Mouse (Mus musculus) liver, adult 2 months (tissue): ENCODE measurements around the gene Tgm2. TPM values are rescaled to one million over a fixed set of nuclear protein-coding genes. Genes with fewer than 3 reads are reported as not detected.

Experiments
- DNase-seq: peaks from one replicate; pipeline ENCODE4 v3.0.0-alpha.2; 2011; ENCODE audit warnings: low read depth, low spot score; ENCODE audit errors: extremely low read depth
- H3K27ac ChIP-seq: fragments of 200-500 bp; replicated peaks from 2 replicates; pipeline ENCODE4 v1.5.1; 2012; ENCODE audit warnings: low read depth, mild to moderate bottlenecking, control low read depth, inconsistent platforms, low read length; ENCODE audit not compliant: insufficient read depth
- H3K27me3 ChIP-seq: fragments of 200-500 bp; 2 replicates; pipeline ENCODE4 v1.6.1; 2012; ENCODE audit warnings: mild to moderate bottlenecking, moderate library complexity, low read length, inconsistent platforms; ENCODE audit not compliant: control insufficient read depth, insufficient read depth
- H3K36me3 ChIP-seq: fragments of 200-500 bp; 2 replicates; pipeline ENCODE4 v1.6.1; 2012; ENCODE audit warnings: low read length, inconsistent platforms; ENCODE audit not compliant: control insufficient read depth, insufficient read depth
- H3K4me1 ChIP-seq: fragments of 200-500 bp; 2 replicates; pipeline ENCODE4 v1.6.1; 2011; ENCODE audit warnings: low read length; ENCODE audit not compliant: control insufficient read depth, insufficient read depth
- H3K4me3 ChIP-seq: fragments of 200-500 bp; 2 replicates; pipeline ENCODE4 v1.5.1; 2011; ENCODE audit warnings: low read depth, mild to moderate bottlenecking, control low read depth, low read length, moderate library complexity; ENCODE audit not compliant: insufficient read depth
- H3K79me2 ChIP-seq: fragments of 200-500 bp; 2 replicates; pipeline ENCODE4 v1.6.1; 2012; ENCODE audit warnings: inconsistent platforms, mild to moderate bottlenecking, low read length, moderate library complexity; ENCODE audit not compliant: control insufficient read depth, insufficient read depth
- H3K9ac ChIP-seq: fragments of 200-500 bp; 2 replicates; pipeline ENCODE4 v1.6.1; 2012; ENCODE audit warnings: low read depth, mild to moderate bottlenecking, control low read depth, inconsistent platforms, low read length
- CTCF ChIP-seq: fragments of 200-500 bp; IDR thresholded peaks from 2 replicates; pipeline ENCODE4 v1.5.1; 2011; ENCODE audit warnings: low read depth, low read length, control low read depth
- POLR2A ChIP-seq: fragments of 200-500 bp; IDR thresholded peaks from 2 replicates; pipeline ENCODE4 v1.6.1; 2011; ENCODE audit warnings: low read length, control low read depth; ENCODE audit not compliant: insufficient read depth; ENCODE audit errors: extremely low read depth
- WGBS: fragments of 180-500 bp; shearing (Covaris S2); methylation state at CpG from one replicate; pipeline ENCODE4 v1.1.7; 2018; 5-methylcytosine and 5-hydroxymethylcytosine counted together
- polyA plus RNA-seq: library from polyadenylated mRNA; depleted of rRNA; stranded (reverse); fragments of >200 nt; gene quantifications from 2 replicates; pipeline ENCODE4 v1.2.3, GENCODE M21; 2012
- total RNA-seq: library from RNA; depleted of rRNA; stranded (reverse); fragments of >200 nt; gene quantifications from 2 replicates; pipeline ENCODE4 v1.2.3, GENCODE M21; 2014

Gene Tgm2
- total and polyA plus RNA-seq, 2 experiments = 68.3 to 91.7 TPM

DNA sequence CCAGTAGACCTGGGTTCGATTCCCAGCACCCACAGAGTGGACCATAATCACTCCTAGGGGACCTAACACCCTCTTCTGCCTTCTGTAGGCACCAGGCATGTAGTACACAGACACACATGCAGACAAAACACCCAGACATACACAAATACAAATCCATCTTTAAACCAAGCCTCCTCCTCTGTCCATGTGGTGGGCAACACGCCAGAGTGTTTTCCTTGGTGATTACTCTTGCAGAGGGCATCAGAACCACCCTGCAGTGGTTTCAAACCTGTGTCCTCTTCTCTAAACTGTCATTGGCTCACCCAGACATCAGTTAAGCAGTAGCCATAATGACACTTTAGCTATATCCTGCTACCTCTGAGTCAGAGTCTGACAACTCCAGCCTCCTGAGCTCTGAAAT is 24.2 kb upstream of the Tgm2 start:
- WGBS = 97% methylated on average over 2 of the region's 2 CpGs
- H3K79me2 ChIP-seq = no peaks in the 10 kb centered on the region
- TF ChIP-seq CTCF = no peak
- no peak for TF ChIP-seq POLR2A
- peaks cover 14% of the 10 kb centered on the region for H3K4me1 ChIP-seq
- H3K9ac ChIP-seq = no peak overlapping the region
- H3K27me3 ChIP-seq = no peaks in the 10 kb centered on the region
- DNase-seq = no peak
- no peak overlapping the region for H3K27ac ChIP-seq
- no peaks in the 10 kb centered on the region for H3K36me3 ChIP-seq
- no peak overlapping the region for H3K4me3 ChIP-seq

DNA sequence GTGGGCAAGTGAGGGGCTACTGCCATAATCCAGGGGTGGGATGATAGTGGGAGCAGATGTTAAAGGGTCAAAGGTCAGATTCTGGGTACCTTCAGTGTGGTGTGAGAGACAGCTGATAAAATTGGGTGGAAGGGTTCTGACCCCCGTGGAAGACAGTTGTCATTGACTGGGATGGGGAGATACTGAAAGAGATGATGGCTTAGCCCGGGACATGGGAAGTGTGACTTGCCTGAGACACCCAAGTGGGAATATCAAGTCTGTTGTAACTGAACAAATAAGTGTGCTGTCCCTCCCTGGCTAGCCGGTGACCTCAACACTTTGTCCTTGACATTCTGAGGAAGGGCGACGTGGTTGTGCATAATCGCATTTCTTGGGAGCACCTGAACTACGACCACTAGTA is 23.5 kb upstream of the Tgm2 start:
- Histone ChIP-seq H3K79me2 (no peaks in the 10 kb centered on the region), H3K27me3 (no peaks in the 10 kb centered on the region), H3K27ac (no peak overlapping the region), H3K9ac (no peak overlapping the region), H3K4me3 (no peak overlapping the region), H3K36me3 (no peaks in the 10 kb centered on the region), H3K4me1 (peaks cover 8% of the 10 kb centered on the region)
- DNase-seq = no peak
- WGBS = 69% methylated on average over 7 of the region's 7 CpGs
- TF ChIP-seq CTCF (no peak), POLR2A (no peak)

DNA sequence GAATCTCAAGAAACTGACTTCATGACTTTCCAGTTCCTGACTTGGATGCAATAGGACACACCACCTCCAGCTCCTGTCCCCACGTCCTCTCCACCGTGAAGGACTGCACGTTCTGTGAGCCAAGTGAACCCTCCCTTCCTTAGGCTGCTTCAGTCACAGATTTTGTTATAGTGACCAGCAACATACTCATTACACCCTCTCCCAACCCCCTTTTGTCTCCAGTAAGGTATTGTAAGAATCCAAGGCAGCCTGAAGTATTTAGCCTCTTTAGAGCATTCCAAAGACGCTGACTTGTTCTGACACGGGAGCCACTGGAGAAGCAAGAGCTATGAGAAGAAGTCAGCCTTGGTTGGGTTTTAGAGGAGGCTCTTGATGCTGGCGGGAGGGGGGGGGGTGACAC is 23.1 kb upstream of the Tgm2 start:
- TF ChIP-seq POLR2A = no peak
- TF ChIP-seq CTCF = no peak
- Histone ChIP-seq H3K9ac (no peak overlapping the region), H3K79me2 (no peaks in the 10 kb centered on the region), H3K27ac (no peak overlapping the region), H3K36me3 (no peaks in the 10 kb centered on the region), H3K4me3 (no peak overlapping the region), H3K4me1 (peaks cover 5% of the 10 kb centered on the region; the same call in 1 of the 2 replicates), H3K27me3 (no peaks in the 10 kb centered on the region)
- no peak for DNase-seq
- 81% methylated on average over 6 of the region's 6 CpGs for WGBS

DNA sequence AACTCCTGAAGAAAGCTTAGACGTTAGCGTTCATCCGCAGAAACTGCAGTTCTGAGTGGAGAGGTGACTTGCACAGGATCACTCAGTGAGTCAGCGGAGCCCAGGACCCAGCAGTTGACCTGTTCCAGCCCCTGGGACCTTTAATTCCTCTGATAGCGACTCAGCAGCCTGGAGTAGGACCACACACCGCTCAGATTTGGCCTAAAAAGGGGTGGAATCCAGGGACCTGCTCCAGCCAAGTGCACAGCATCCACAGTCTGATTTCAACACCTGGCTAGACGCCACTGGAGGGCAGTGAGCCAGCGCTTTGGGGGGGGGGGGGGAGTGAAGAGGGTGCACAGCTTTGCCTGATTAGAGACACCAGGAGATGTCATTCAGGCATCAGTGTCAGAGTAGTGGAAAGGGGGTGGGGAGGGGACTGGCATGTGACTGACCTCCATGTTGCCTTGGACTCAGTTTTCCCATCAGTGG is 22.5 kb upstream of the Tgm2 start:
- H3K9ac ChIP-seq = no peak overlapping the region
- H3K79me2 ChIP-seq = no peaks in the 10 kb centered on the region
- no peak overlapping the region for H3K4me3 ChIP-seq
- H3K36me3 ChIP-seq = no peaks in the 10 kb centered on the region
- H3K27ac ChIP-seq = no peak overlapping the region
- WGBS = 35% methylated on average over 8 of the region's 8 CpGs
- TF ChIP-seq POLR2A (no peak), CTCF (no peak)
- no peak for DNase-seq
- H3K4me1 ChIP-seq = peaks cover 5% of the 10 kb centered on the region; the same call in 1 of the 2 replicates
- H3K27me3 ChIP-seq = no peaks in the 10 kb centered on the region

DNA sequence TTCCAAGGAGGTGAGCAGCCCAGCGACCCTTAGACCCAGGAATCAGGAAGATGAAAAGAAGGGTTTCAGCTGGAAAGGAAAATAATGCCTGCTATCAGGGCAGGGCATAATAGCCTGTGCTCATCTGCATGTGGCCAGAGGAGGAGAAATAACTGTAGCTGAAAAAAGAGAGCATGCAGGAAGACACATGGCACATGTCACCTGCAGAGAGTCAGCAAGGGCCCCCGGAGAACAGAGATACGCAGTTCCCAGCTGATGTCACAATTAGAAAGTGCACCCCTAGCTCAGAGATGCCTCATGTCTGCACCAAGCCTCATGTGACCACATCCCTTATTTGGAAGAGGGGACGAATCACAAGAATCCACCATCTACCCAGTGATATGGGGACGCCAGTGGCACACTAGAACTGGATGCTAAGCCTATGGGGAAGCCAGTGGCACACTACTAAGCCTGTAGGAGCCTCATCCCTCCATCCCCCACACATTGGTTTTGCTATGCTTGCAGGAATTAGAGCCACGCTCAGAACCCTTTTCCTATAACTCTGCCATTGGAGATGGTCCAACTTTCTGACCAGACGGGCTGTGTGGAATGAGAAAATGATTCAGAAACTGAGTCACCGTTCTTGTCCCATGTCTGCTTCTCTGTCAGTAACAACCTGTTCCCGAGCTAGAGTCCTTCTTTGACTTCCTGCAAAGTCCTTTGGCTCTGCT is 21.4 kb upstream of the Tgm2 start:
- DNase-seq = no peak
- Histone ChIP-seq H3K27ac (0 out of 2 replicates have a peak overlapping the region, but pooled peaks have one; percentile 14), H3K27me3 (no peaks in the 10 kb centered on the region), H3K4me3 (no peak overlapping the region), H3K36me3 (no peaks in the 10 kb centered on the region), H3K79me2 (no peaks in the 10 kb centered on the region), H3K9ac (no peak overlapping the region), H3K4me1 (peaks cover 8% of the 10 kb centered on the region; the same call in 1 of the 2 replicates)
- WGBS = 72% methylated on average over 9 of the region's 9 CpGs
- no peak for TF ChIP-seq POLR2A
- TF ChIP-seq CTCF = no peak

DNA sequence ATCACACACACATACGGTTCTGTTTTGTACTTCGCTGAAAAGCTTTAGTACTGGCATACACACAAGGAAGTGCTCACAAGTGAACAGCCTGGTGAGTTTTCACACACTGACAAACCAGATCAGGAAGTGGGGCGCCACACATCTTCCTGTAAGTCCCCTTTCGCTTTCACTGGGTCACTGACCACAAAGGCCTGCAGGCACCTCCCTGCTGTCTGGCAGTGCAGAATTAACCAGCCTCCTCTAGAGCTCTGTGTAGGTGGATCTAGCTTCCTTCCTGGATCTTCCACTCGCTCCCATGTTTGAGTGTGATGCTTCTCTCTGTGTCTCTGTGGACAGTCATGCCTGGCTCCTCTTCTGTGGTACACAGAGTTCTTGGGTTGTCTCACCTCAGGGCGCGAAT is 20.4 kb upstream of the Tgm2 start:
- Histone ChIP-seq H3K79me2 (no peaks in the 10 kb centered on the region), H3K36me3 (no peaks in the 10 kb centered on the region), H3K4me3 (no peak overlapping the region), H3K27me3 (no peaks in the 10 kb centered on the region), H3K9ac (no peak overlapping the region), H3K27ac (peak overlapping the region; percentile 9; the same call in 1 of the 2 replicates), H3K4me1 (peaks cover 14% of the 10 kb centered on the region)
- TF ChIP-seq CTCF = no peak
- no peak for TF ChIP-seq POLR2A
- 74% methylated on average over 7 of the region's 7 CpGs for WGBS
- peak; percentile 49 for DNase-seq
